Mouse (Mus musculus) neural tube, embryonic 13.5 days (tissue): Measurements from ENCODE around the gene Tenm2. TPM values are rescaled to one million over a fixed set of nuclear protein-coding genes. Genes with fewer than 3 reads are reported as not detected.

Experiments used
- ATAC-seq: fragments of 200-750 bp; cut with Nextera tagmentation; 2 replicates; pipeline ENCODE4 v1.8.0; 2017; ENCODE audit warnings: low read depth, mild to moderate bottlenecking, moderate TSS enrichment, moderate library complexity
- H3K27ac ChIP-seq: fragments of 300-500 bp; sonication (generic); replicated peaks from 2 replicates; pipeline ENCODE4 v1.5.1; 2015; ENCODE audit warnings: moderate library complexity, mild to moderate bottlenecking, inconsistent platforms
- H3K27me3 ChIP-seq: fragments of 300-500 bp; sonication (generic); 2 replicates; pipeline ENCODE4 v1.6.1; 2015; ENCODE audit warnings: mild to moderate bottlenecking, inconsistent platforms
- H3K36me3 ChIP-seq: fragments of 300-500 bp; sonication (generic); 2 replicates; pipeline ENCODE4 v1.6.1; 2015; ENCODE audit warnings: mild to moderate bottlenecking, inconsistent platforms
- H3K4me1 ChIP-seq: fragments of 300-500 bp; sonication (generic); replicated peaks from 2 replicates; pipeline ENCODE4 v1.6.1; 2015; ENCODE audit warnings: inconsistent platforms
- H3K4me2 ChIP-seq: fragments of 300-500 bp; sonication (generic); 2 replicates; pipeline ENCODE4 v1.6.1; 2015; ENCODE audit warnings: inconsistent platforms, mild to moderate bottlenecking, moderate library complexity
- H3K4me3 ChIP-seq: fragments of 300-500 bp; sonication (generic); 2 replicates; pipeline ENCODE4 v1.5.1; 2015; ENCODE audit warnings: mild to moderate bottlenecking, inconsistent platforms
- H3K9ac ChIP-seq: fragments of 300-500 bp; sonication (generic); 2 replicates; pipeline ENCODE4 v1.6.1; 2015; ENCODE audit warnings: moderate library complexity, mild to moderate bottlenecking, inconsistent platforms
- H3K9me3 ChIP-seq: fragments of 300-500 bp; sonication (generic); 2 replicates; pipeline ENCODE4 v1.6.1; 2016; ENCODE audit warnings: inconsistent platforms
- WGBS: fragments of 180-500 bp; shearing (Covaris S2); methylation state at CpG from one replicate; pipeline ENCODE4 v1.1.7; 2015; 5-methylcytosine and 5-hydroxymethylcytosine counted together
- polyA plus RNA-seq: library from polyadenylated mRNA; unstranded; fragments of >200 nt; fragmentation: Nextera tagmentation; extraction: Ambion mirVana; gene quantifications from 2 replicates; pipeline ENCODE4 v1.2.1, GENCODE M21; 2015

The Tenm2 gene
- polyA plus RNA-seq, 1 experiment from 2014 or later, result 14.2 TPM

- no peaks in the 10 kb centered on the region for H3K36me3 ChIP-seq
- WGBS, result 42% methylated on average over 3 of the region's 3 CpGs
- H3K27ac ChIP-seq, result no peak overlapping the region
- ATAC-seq, result no peak
- peaks cover 5% of the 10 kb centered on the region for H3K4me1 ChIP-seq
- H3K9ac ChIP-seq, result no peak overlapping the region
- H3K27me3 ChIP-seq, result no peaks in the 10 kb centered on the region; the same call in 1 of the 2 replicates
- H3K9me3 ChIP-seq, result no peaks in the 10 kb centered on the region
- no peak overlapping the region for H3K4me3 ChIP-seq
- no peak overlapping the region for H3K4me2 ChIP-seq
Observed at GRCm38 (mm10) chr11:36886147-36886546, 349.6 kb downstream of the Tenm2 start.

GRCm38 (mm10) chr11:36872961-36873360 is 362.8 kb downstream of the Tenm2 start:
- Histone ChIP-seq H3K9ac (no peak overlapping the region), H3K4me3 (no peak overlapping the region), H3K4me1 (no peaks in the 10 kb centered on the region), H3K9me3 (no peaks in the 10 kb centered on the region), H3K27ac (no peak overlapping the region), H3K36me3 (no peaks in the 10 kb centered on the region), H3K4me2 (no peak overlapping the region), H3K27me3 (no peaks in the 10 kb centered on the region)
- ATAC-seq, result no peak
- 69% methylated on average over 4 of the region's 4 CpGs for WGBS

GRCm38 (mm10) chr11:36870548-36870947 is 365.2 kb downstream of the Tenm2 start:
- Histone ChIP-seq H3K9me3 (no peaks in the 10 kb centered on the region), H3K27me3 (no peaks in the 10 kb centered on the region), H3K4me3 (no peak overlapping the region), H3K27ac (no peak overlapping the region), H3K4me2 (no peak overlapping the region), H3K4me1 (no peaks in the 10 kb centered on the region), H3K9ac (no peak overlapping the region), H3K36me3 (no peaks in the 10 kb centered on the region)
- no peak for ATAC-seq
- WGBS, result 82% methylated on average over 5 of the region's 5 CpGs

GRCm38 (mm10) chr11:36851690-36852089 is 384.1 kb downstream of the Tenm2 start:
- no peak overlapping the region for H3K4me2 ChIP-seq
- H3K36me3 ChIP-seq, result no peaks in the 10 kb centered on the region
- no peaks in the 10 kb centered on the region for H3K27me3 ChIP-seq
- 68% methylated on average over 3 of the region's 3 CpGs for WGBS
- no peak for ATAC-seq
- H3K9ac ChIP-seq, result no peak overlapping the region
- no peaks in the 10 kb centered on the region for H3K9me3 ChIP-seq
- H3K4me1 ChIP-seq, result no peaks in the 10 kb centered on the region
- H3K4me3 ChIP-seq, result no peak overlapping the region
- H3K27ac ChIP-seq, result no peak overlapping the region

GRCm38 (mm10) chr11:36847451-36847850 is 388.3 kb downstream of the Tenm2 start:
- Histone ChIP-seq H3K27me3 (no peaks in the 10 kb centered on the region), H3K4me3 (no peak overlapping the region), H3K27ac (no peak overlapping the region), H3K9ac (no peak overlapping the region), H3K4me2 (no peak overlapping the region), H3K9me3 (no peaks in the 10 kb centered on the region), H3K36me3 (no peaks in the 10 kb centered on the region), H3K4me1 (no peaks in the 10 kb centered on the region)
- WGBS, result 82% methylated on average over 6 of the region's 6 CpGs
- ATAC-seq, result no peak

GRCm38 (mm10) chr11:36832855-36833254 is 402.9 kb downstream of the Tenm2 start:
- Histone ChIP-seq H3K4me2 (no peak overlapping the region), H3K9me3 (no peaks in the 10 kb centered on the region), H3K9ac (no peak overlapping the region), H3K27ac (no peak overlapping the region), H3K27me3 (no peaks in the 10 kb centered on the region), H3K4me1 (no peaks in the 10 kb centered on the region), H3K36me3 (no peaks in the 10 kb centered on the region), H3K4me3 (no peak overlapping the region)
- no peak for ATAC-seq
- WGBS, result 58% methylated on average over 4 of the region's 4 CpGs

- Histone ChIP-seq H3K27me3 (no peaks in the 10 kb centered on the region), H3K4me2 (no peak overlapping the region), H3K9ac (no peak overlapping the region), H3K4me1 (no peaks in the 10 kb centered on the region), H3K9me3 (no peaks in the 10 kb centered on the region), H3K27ac (no peak overlapping the region), H3K4me3 (no peak overlapping the region), H3K36me3 (no peaks in the 10 kb centered on the region)
- WGBS, result 71% methylated on average over 11 of the region's 11 CpGs
- ATAC-seq, result no peak
Observed at GRCm38 (mm10) chr11:36831511-36831910, 404.3 kb downstream of the Tenm2 start.

GRCm38 (mm10) chr11:36824666-36825065 is 411.1 kb downstream of the Tenm2 start:
- Histone ChIP-seq H3K9me3 (no peaks in the 10 kb centered on the region), H3K4me3 (no peak overlapping the region), H3K4me2 (no peak overlapping the region), H3K4me1 (no peaks in the 10 kb centered on the region), H3K27me3 (no peaks in the 10 kb centered on the region), H3K9ac (no peak overlapping the region), H3K36me3 (no peaks in the 10 kb centered on the region), H3K27ac (no peak overlapping the region)
- WGBS, result 45% methylated on average over 7 of the region's 7 CpGs
- no peak for ATAC-seq

GRCm38 (mm10) chr11:36804615-36805014 is 431.1 kb downstream of the Tenm2 start:
- Histone ChIP-seq H3K9me3 (no peaks in the 10 kb centered on the region), H3K4me1 (peaks cover 16% of the 10 kb centered on the region), H3K27ac (no peak overlapping the region), H3K4me2 (no peak overlapping the region), H3K4me3 (no peak overlapping the region), H3K36me3 (no peaks in the 10 kb centered on the region), H3K9ac (no peak overlapping the region), H3K27me3 (no peaks in the 10 kb centered on the region)
- ATAC-seq, result no peak
- 74% methylated on average over 1 of the region's 1 CpGs for whole genome bisulfite sequencing

GRCm38 (mm10) chr11:36802208-36802631 is 433.5 kb downstream of the Tenm2 start:
- Histone ChIP-seq H3K9me3 (no peaks in the 10 kb centered on the region), H3K36me3 (no peaks in the 10 kb centered on the region), H3K27ac (peak overlapping the region; percentile 70), H3K4me3 (peak overlapping the region; percentile 1; the same call in 1 of the 2 replicates), H3K27me3 (no peaks in the 10 kb centered on the region), H3K4me1 (peaks cover 16% of the 10 kb centered on the region), H3K9ac (0 out of 2 replicates have a peak overlapping the region, but pooled peaks have one; percentile 19), H3K4me2 (peak overlapping the region; percentile 43)
- ATAC-seq, result peak; percentile 90
- 27% methylated on average over 8 of the region's 8 CpGs for WGBS

- Histone ChIP-seq H3K4me1 (peaks cover 16% of the 10 kb centered on the region), H3K27me3 (no peaks in the 10 kb centered on the region), H3K27ac (peak overlapping the region; percentile 70), H3K4me3 (no peak overlapping the region), H3K9ac (no peak overlapping the region), H3K9me3 (no peaks in the 10 kb centered on the region), H3K4me2 (peak overlapping the region; percentile 43), H3K36me3 (no peaks in the 10 kb centered on the region)
- 61% methylated on average over 4 of the region's 4 CpGs for WGBS
- peak; percentile 51; the same call in 1 of the 2 replicates for ATAC-seq
Observed at GRCm38 (mm10) chr11:36801683-36802082, 434.1 kb downstream of the Tenm2 start.

GRCm38 (mm10) chr11:36799409-36799808 is 436.4 kb downstream of the Tenm2 start:
- Histone ChIP-seq H3K27ac (no peak overlapping the region), H3K36me3 (no peaks in the 10 kb centered on the region), H3K4me1 (peaks cover 16% of the 10 kb centered on the region), H3K9me3 (no peaks in the 10 kb centered on the region), H3K27me3 (no peaks in the 10 kb centered on the region), H3K4me3 (no peak overlapping the region), H3K9ac (no peak overlapping the region), H3K4me2 (no peak overlapping the region)
- WGBS, result 75% methylated on average over 8 of the region's 8 CpGs
- no peak for ATAC-seq

GRCm38 (mm10) chr11:36758009-36758408 is 477.8 kb downstream of the Tenm2 start:
- WGBS, result 73% methylated on average over 3 of the region's 3 CpGs
- H3K27me3 ChIP-seq, result no peaks in the 10 kb centered on the region
- H3K4me1 ChIP-seq, result no peaks in the 10 kb centered on the region
- no peak overlapping the region for H3K9ac ChIP-seq
- H3K4me3 ChIP-seq, result no peak overlapping the region
- H3K36me3 ChIP-seq, result no peaks in the 10 kb centered on the region
- no peak overlapping the region for H3K27ac ChIP-seq
- no peak for ATAC-seq
- H3K4me2 ChIP-seq, result no peak overlapping the region
- no peaks in the 10 kb centered on the region for H3K9me3 ChIP-seq
